Comparison of ENCODE assay signal across 32 mouse cellular contexts in the genomic region with DNA sequence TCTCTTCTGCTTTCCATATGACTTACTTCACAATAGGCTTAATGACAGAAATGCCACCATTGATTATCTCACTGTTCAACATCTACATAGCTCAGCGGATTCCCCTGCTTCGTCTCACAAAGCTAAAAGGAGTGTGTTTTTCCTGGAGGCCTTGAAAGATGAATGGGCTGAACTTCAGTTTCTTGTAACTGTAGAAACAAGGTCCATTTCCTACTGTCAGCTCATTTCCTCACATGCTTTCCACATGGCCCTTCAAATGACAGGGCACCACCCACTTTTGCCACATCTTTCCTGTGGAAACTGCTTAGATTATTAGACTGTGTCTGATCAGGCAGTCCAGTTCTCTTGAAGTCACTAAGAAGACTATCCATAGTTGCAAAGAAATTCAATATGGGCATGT. TPM values are rescaled to one million over a fixed set of nuclear protein-coding genes. Genes with fewer than 3 reads are reported as not detected.
DNase-seq lines count a peak whose midpoint lies in the region; ATAC-seq and TF ChIP-seq lines count a peak whose summit lies in the region.
"Had no signal": no experiment of that assay in that cellular context is flagged by ENCODE, and none has a peak within 500 bp of the region (broad histone marks: within the 10 kb centered on the region; RNA-seq: fewer than 3 reads in every experiment).

No protein-coding gene starts in this region.

- H3K4me1 ChIP-seq in kidney, adult 2 months (ENCODE audit: control insufficient read depth, insufficient read depth, low read length): no peaks in the 10 kb centered on the region
- no peaks in the 10 kb centered on the region for H3K4me1 ChIP-seq in liver, postnatal 0 days (ENCODE audit: insufficient read depth)
- H3K4me1 ChIP-seq: embryonic facial prominence, embryonic 13.5 days; forebrain, embryonic 10.5 days; forebrain, embryonic 15.5 days; heart, embryonic 15.5 days; hindbrain, embryonic 13.5 days; limb, embryonic 10.5 days; limb, embryonic 15.5 days; midbrain, embryonic 12.5 days; neural tube, embryonic 13.5 days had no signal

- peak; percentile 9 for DNase-seq in adrenal gland, postnatal 14 days
- no peak for DNase-seq in adrenal gland, adult 2 months
- DNase-seq in kidney, adult 2 months: peak; percentile 26
- no peak for DNase-seq in kidney, adult 11 months
- no peak for DNase-seq in liver, postnatal 0 days
- DNase-seq in liver: no peak
- DNase-seq in natural killer cell, adult 2 months (ENCODE audit: low spot score in 2 of 2): no peak
- DNase-seq in layer of hippocampus, adult 9-10 months (ENCODE audit: low spot score): no peak
- DNase-seq: adrenal gland, postnatal 25 days; cerebellum, adult 11-12 months; cerebellum, adult 9-11 months; gastrocnemius, postnatal 25 days; heart, adult 2 months; heart, postnatal 4 days; layer of hippocampus, postnatal 36 days; lung, embryonic 14.5 days; lung, postnatal 14 days; thymus, adult 2 months; thymus, postnatal 36 days had no signal

- ATAC-seq in liver, postnatal 0 days: no peak
- ATAC-seq: forebrain, embryonic 15.5 days; Patski had no signal

- H3K4me3 ChIP-seq in kidney, adult 2 months (ENCODE audit: insufficient read depth, low read depth, low read length): no peak overlapping the region
- no peak overlapping the region for H3K4me3 ChIP-seq in liver, postnatal 0 days (ENCODE audit: low read depth, low read length)
- H3K4me3 ChIP-seq: embryonic facial prominence, embryonic 13.5 days; forebrain, embryonic 10.5 days; forebrain, embryonic 15.5 days; heart, adult 2 months; heart, embryonic 15.5 days; hindbrain, embryonic 13.5 days; layer of hippocampus, adult 2 months; limb, embryonic 10.5 days; limb, embryonic 15.5 days; midbrain, embryonic 12.5 days; myocyte; neural tube, embryonic 13.5 days had no signal

- WGBS in kidney, adult 2 months: 61% methylated on average over 2 of the region's 2 CpGs
- 75% methylated on average over 2 of the region's 2 CpGs for WGBS in liver, postnatal 0 days (ENCODE audit: insufficient replicate concordance)

- H3K4me2 ChIP-seq in liver, postnatal 0 days (ENCODE audit: low read depth, low read length): no peak overlapping the region
- H3K4me2 ChIP-seq: embryonic facial prominence, embryonic 13.5 days; forebrain, embryonic 15.5 days; heart, embryonic 15.5 days; hindbrain, embryonic 13.5 days; limb, embryonic 15.5 days; lung, embryonic 14.5 days; midbrain, embryonic 12.5 days; neural tube, embryonic 13.5 days had no signal

- H3K27ac ChIP-seq in kidney, adult 2 months (ENCODE audit: insufficient read depth, low read depth, low read length): no peak overlapping the region
- H3K27ac ChIP-seq in liver, postnatal 0 days (ENCODE audit: low read depth): 0 out of 2 replicates have a peak overlapping the region, but pooled peaks have one; percentile 16
- H3K27ac ChIP-seq: embryonic facial prominence, embryonic 13.5 days; forebrain, embryonic 10.5 days; forebrain, embryonic 15.5 days; heart, adult 2 months; heart, embryonic 15.5 days; hindbrain, embryonic 13.5 days; layer of hippocampus, adult 2 months; limb, embryonic 10.5 days; limb, embryonic 15.5 days; liver, embryonic 14.5 days; midbrain, embryonic 12.5 days; neural tube, embryonic 13.5 days had no signal

- no peak for TF ChIP-seq CTCF in kidney, adult 2 months (conservative IDR thresholded peaks at IDR 0.05; ENCODE audit: insufficient read depth, insufficient read length, low read depth, low read length)
- TF ChIP-seq CTCF in liver, postnatal 0 days (IDR thresholded peaks at IDR 0.05; ENCODE audit: low read depth): no peak

- peaks cover 10% of the 10 kb centered on the region for H3K36me3 ChIP-seq in kidney, adult 2 months (ENCODE audit: control insufficient read depth, insufficient read depth, low read length)
- peaks cover 50% of the 10 kb centered on the region for H3K36me3 ChIP-seq in liver, postnatal 0 days (replicated peaks; ENCODE audit: insufficient read depth, low read length)

- H3K9me3 ChIP-seq in liver, postnatal 0 days (ENCODE audit: low read length): no peaks in the 10 kb centered on the region
- H3K9me3 ChIP-seq: embryonic facial prominence, embryonic 13.5 days; forebrain, embryonic 10.5 days; forebrain, embryonic 15.5 days; heart, embryonic 15.5 days; hindbrain, embryonic 13.5 days; limb, embryonic 10.5 days; limb, embryonic 15.5 days; midbrain, embryonic 12.5 days; neural tube, embryonic 13.5 days had no signal

- no peaks in the 10 kb centered on the region for H3K27me3 ChIP-seq in kidney, adult 2 months (replicated peaks; ENCODE audit: control insufficient read depth, insufficient read depth, low read length)
- H3K27me3 ChIP-seq in liver, postnatal 0 days (ENCODE audit: insufficient read depth, low read length): no peaks in the 10 kb centered on the region
- H3K27me3 ChIP-seq: embryonic facial prominence, embryonic 13.5 days; forebrain, embryonic 15.5 days; heart, embryonic 15.5 days; hindbrain, embryonic 13.5 days; limb, embryonic 15.5 days; midbrain, embryonic 12.5 days; neural tube, embryonic 13.5 days; Patski had no signal

- no peak for TF ChIP-seq POLR2A in kidney, adult 2 months (IDR thresholded peaks at IDR 0.05; ENCODE audit: low read depth, low read length)

- no peak overlapping the region for H3K9ac ChIP-seq in liver, postnatal 0 days (replicated peaks)
- H3K9ac ChIP-seq: embryonic facial prominence, embryonic 13.5 days; forebrain, embryonic 15.5 days; heart, embryonic 15.5 days; hindbrain, embryonic 13.5 days; limb, embryonic 15.5 days; liver, embryonic 14.5 days; lung, embryonic 14.5 days; midbrain, embryonic 12.5 days; neural tube, embryonic 13.5 days had no signal

- no peak for TF ChIP-seq EP300 in liver, postnatal 0 days (IDR thresholded peaks at IDR 0.05; ENCODE audit: low read depth)

RNA-seq across cellular contexts. Expression of a gene that starts 33.6 kb away (rescaled TPM):
- 43.6 and 44.6 TPM in 2 replicates for total RNA-seq in adrenal gland, postnatal 14 days (2021)
- 10 to 100 TPM; 29.6 to 41.9 TPM for total RNA-seq in adrenal gland, adult 2 months (2021)
- 37.4 and 42.5 TPM in 2 replicates for polyA plus RNA-seq in adrenal gland, adult 2 months (2012; rRNA removed)
- 7.7 and 10.3 TPM in 2 replicates for polyA plus RNA-seq in kidney, adult 2 months (2012; rRNA removed)
- polyA plus RNA-seq in liver, postnatal 0 days (2015; fragmentation: Nextera tagmentation; extraction: Ambion mirVana): 22.7 and 23.9 TPM in 2 replicates

Comparison
In these comparisons a context has a peak if more than half of its experiments do, and no peak if none do; other contexts are left out.
1. DNase-seq: peak in adrenal gland, postnatal 14 days (single experiment) and kidney, adult 2 months (single experiment); none in adrenal gland, adult 2 months (single experiment), kidney, adult 11 months (single experiment), liver, postnatal 0 days (single experiment), liver (single experiment), natural killer cell, adult 2 months (0 of 2) and layer of hippocampus, adult 9-10 months (single experiment).